Mouse (Mus musculus) heart, adult 2 months (tissue): ENCODE measurements around the gene Reps1.

Experiments used
- CTCF ChIP-seq: fragments of 200-600 bp; IDR thresholded peaks from 2 replicates; pipeline ENCODE4 v1.8.1; 2022; ENCODE audit warnings: antibody characterized with exemption, mild to moderate bottlenecking, moderate library complexity
- EP300 ChIP-seq: fragments of 200-500 bp; IDR thresholded peaks from 2 replicates; pipeline ENCODE4 v1.6.1; 2011; ENCODE audit warnings: low read depth, low read length, control low read depth; ENCODE audit not compliant: insufficient read depth
- POLR2A ChIP-seq: fragments of 200-500 bp; IDR thresholded peaks from 2 replicates; pipeline ENCODE4 v1.6.1; 2011; ENCODE audit warnings: mild to moderate bottlenecking, low read depth, low read length, control low read depth; ENCODE audit not compliant: insufficient read depth

DNA sequence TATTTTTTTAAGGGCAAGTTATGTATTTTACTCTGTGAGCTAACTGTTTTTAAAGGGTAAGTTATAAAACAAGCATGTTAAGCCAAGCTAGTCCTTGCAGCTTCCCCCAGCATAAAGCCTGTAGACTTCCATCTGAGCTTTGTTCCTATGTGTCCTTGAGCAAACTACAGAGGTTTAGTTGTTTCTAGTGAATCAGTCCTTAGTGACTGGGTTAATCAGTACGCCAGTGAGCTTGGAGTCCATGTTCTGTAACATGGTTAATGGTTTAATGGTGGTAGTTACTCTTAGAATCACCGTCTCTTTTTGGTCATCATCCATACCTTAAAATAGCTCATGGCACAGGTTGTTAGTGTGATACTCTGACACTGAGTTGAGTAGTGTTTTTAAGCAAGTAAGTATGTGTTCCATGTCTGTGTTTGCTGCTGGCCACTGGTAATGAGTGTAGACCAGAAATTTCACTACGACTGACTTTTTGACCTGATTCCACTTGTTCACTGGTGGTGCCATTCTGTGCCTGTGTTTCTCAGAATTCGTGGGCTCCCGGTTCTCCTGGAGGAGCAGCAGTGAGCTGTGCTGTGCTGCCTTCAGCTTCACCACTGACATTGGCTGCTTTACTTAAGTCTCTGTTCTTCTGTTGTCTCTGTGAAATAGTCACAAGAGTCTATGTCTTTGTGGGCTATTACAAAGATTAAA is 18.9 kb downstream of the Reps1 start:
- no peak for TF ChIP-seq EP300
- no peak for TF ChIP-seq CTCF
- TF ChIP-seq POLR2A = no peak
